Mouse (Mus musculus): ENCODE measurements around the gene Ssbp3. TPM values are rescaled to one million over a fixed set of nuclear protein-coding genes. Genes with fewer than 3 reads are reported as not detected.

Gene Ssbp3
- polyA plus RNA-seq, 1 experiment = 27.8 TPM

DNA sequence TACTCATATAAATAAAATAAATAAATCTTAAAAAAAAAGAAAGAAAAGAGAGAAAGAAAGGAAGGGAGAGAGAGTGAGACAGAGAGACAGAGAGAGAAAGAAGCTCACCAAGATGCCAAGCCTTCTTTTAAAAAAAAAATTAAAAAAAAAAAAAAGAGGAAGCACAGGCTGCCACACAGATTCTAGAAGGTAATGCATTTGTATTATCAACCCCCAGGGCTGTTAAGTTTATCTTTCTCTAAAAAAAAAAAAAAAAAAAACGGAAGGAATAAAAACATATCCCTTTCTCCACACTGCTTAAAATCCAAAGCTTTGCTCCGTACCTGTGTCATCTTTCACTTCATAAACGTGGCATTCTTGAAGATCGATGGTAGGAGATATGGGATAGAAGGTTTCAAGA, 151.1 kb downstream of the Ssbp3 start:
- 88% methylated on average over 4 of the region's 4 CpGs for WGBS
- Histone ChIP-seq H3K27ac (ENCODE audit: insufficient read depth, low read length) (no peak overlapping the region), H3K36me3 (ENCODE audit: control insufficient read depth, insufficient read depth, low read length) (peaks cover 28% of the 10 kb centered on the region), H3K4me1 (ENCODE audit: control insufficient read depth, insufficient read depth, insufficient read length) (0 out of 2 replicates have a peak, but pooled peaks cover 7% of the 10 kb centered on the region), H3K27me3 (ENCODE audit: control insufficient read depth, insufficient read depth, low read length) (no peaks in the 10 kb centered on the region), H3K4me3 (ENCODE audit: extremely low read depth, insufficient read depth, insufficient read length) (no peak overlapping the region)
- DNase-seq (ENCODE audit: low read depth in 1 of 2, low spot score in 2 of 2) = no peak
- TF ChIP-seq POLR2A (IDR thresholded peaks at IDR 0.05; ENCODE audit: low read depth, low read length) = no peak
- no peak for TF ChIP-seq CTCF (IDR thresholded peaks at IDR 0.05; ENCODE audit: extremely low read depth, insufficient read depth, insufficient read length, insufficient replicate concordance)

GRCm38 (mm10) chr4:107063214-107063613, 152.7 kb downstream of the Ssbp3 start:
- 94% methylated on average over 3 of the region's 3 CpGs for WGBS
- TF ChIP-seq CTCF (IDR thresholded peaks at IDR 0.05; ENCODE audit: extremely low read depth, insufficient read depth, insufficient read length, insufficient replicate concordance) = no peak
- no peak for TF ChIP-seq POLR2A (IDR thresholded peaks at IDR 0.05; ENCODE audit: low read depth, low read length)

GRCm38 (mm10) chr4:107064394-107065098, 154.0 kb downstream of the Ssbp3 start:
- DNase-seq (ENCODE audit: low read depth in 1 of 2, low spot score in 2 of 2) = no peak
- H3K27me3 ChIP-seq (ENCODE audit: control insufficient read depth, insufficient read depth, low read length) = no peaks in the 10 kb centered on the region
- TF ChIP-seq CTCF (IDR thresholded peaks at IDR 0.05; ENCODE audit: extremely low read depth, insufficient read depth, insufficient read length, insufficient replicate concordance) (no peak), POLR2A (IDR thresholded peaks at IDR 0.05; ENCODE audit: low read depth, low read length) (no peak)
- H3K36me3 ChIP-seq (ENCODE audit: control insufficient read depth, insufficient read depth, low read length) = peaks cover 17% of the 10 kb centered on the region
- H3K4me3 ChIP-seq (ENCODE audit: extremely low read depth, insufficient read depth, insufficient read length) = no peak overlapping the region
- no peak overlapping the region for H3K27ac ChIP-seq (ENCODE audit: insufficient read depth, low read length)
- WGBS = 71% methylated on average over 5 of the region's 5 CpGs
- H3K4me1 ChIP-seq (ENCODE audit: control insufficient read depth, insufficient read depth, insufficient read length) = 0 out of 2 replicates have a peak, but pooled peaks cover 7% of the 10 kb centered on the region

More at GRCm38 (mm10) chr4:107063214-107063613, 152.7 kb downstream of the Ssbp3 start:
- Histone ChIP-seq H3K27ac (ENCODE audit: insufficient read depth, low read length) (no peak overlapping the region), H3K4me1 (ENCODE audit: control insufficient read depth, insufficient read depth, insufficient read length) (0 out of 2 replicates have a peak, but pooled peaks cover 7% of the 10 kb centered on the region), H3K4me3 (ENCODE audit: extremely low read depth, insufficient read depth, insufficient read length) (no peak overlapping the region), H3K27me3 (ENCODE audit: control insufficient read depth, insufficient read depth, low read length) (no peaks in the 10 kb centered on the region), H3K36me3 (ENCODE audit: control insufficient read depth, insufficient read depth, low read length) (peaks cover 18% of the 10 kb centered on the region)
- no peak for DNase-seq (ENCODE audit: low read depth in 1 of 2, low spot score in 2 of 2)

GRCm38 (mm10) chr4:107066252-107067124, 156.0 kb downstream of the Ssbp3 start, which contains the start of the genes Mrpl37 and Cyb5rl:
Mrpl37 (minus strand) TSS chr4:107066868.
Cyb5rl (plus strand) TSS chr4:107066988.
- DNase-seq (ENCODE audit: low read depth in 1 of 2, low spot score in 2 of 2) = peak; percentile 92 to 95
- no peak within 1 kb of the TSS; the same call in 1 of the 2 replicates for H3K27ac ChIP-seq (ENCODE audit: insufficient read depth, low read length)
- peak; percentile 70 for TF ChIP-seq POLR2A (IDR thresholded peaks at IDR 0.05; ENCODE audit: low read depth, low read length)
- no peak for TF ChIP-seq CTCF (IDR thresholded peaks at IDR 0.05; ENCODE audit: extremely low read depth, insufficient read depth, insufficient read length, insufficient replicate concordance)
- H3K4me3 ChIP-seq (ENCODE audit: extremely low read depth, insufficient read depth, insufficient read length) = peak within 1 kb of the TSS; percentile 90
- H3K4me1 ChIP-seq (ENCODE audit: control insufficient read depth, insufficient read depth, insufficient read length) = 0 out of 2 replicates have a peak, but pooled peaks cover 7% of the 10 kb centered on the region
- H3K27me3 ChIP-seq (ENCODE audit: control insufficient read depth, insufficient read depth, low read length) = no peaks in the 10 kb centered on the region
- 2% methylated on average over 60 of the region's 60 CpGs for WGBS
- peaks cover 11% of the 10 kb centered on the region for H3K36me3 ChIP-seq (ENCODE audit: control insufficient read depth, insufficient read depth, low read length)

DNA sequence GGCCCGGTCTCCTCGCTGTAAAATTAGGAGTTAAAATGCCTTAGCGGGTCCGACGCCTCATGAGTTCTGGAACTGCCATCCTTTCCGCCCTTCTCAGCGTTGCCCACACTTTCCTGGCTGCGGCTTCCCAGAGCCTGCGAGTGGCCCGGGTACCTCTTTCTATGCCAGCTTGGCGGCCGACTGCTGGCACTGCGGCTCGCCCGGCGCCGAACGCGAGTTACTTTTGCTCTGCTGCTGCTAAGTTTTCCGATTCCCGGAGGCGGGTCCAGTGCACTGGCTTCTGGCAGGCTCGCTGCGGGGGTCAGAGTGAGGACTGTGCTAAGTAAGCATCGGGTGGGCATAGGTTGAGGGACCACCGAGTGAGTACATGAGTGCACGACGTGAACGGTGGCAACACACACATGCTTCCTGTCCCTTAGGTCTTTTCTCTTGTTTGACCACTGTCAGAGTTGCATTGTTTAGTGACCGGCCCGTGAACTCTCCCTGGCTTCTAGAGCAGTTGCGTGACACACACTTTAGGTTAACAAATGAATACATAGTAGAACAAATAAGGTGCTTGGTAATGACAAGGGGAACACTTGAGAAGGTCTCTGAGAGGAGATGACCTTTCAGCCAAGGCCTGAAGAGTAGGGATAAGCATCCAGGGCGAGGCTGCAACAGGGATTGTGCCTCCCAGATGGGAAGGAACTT, 156.8 kb downstream of the Ssbp3 start:
- peak overlapping the region; percentile 66 for H3K4me3 ChIP-seq (ENCODE audit: extremely low read depth, insufficient read depth, insufficient read length)
- H3K27ac ChIP-seq (ENCODE audit: insufficient read depth, low read length) = no peak overlapping the region; the same call in 1 of the 2 replicates
- no peak for TF ChIP-seq CTCF (IDR thresholded peaks at IDR 0.05; ENCODE audit: extremely low read depth, insufficient read depth, insufficient read length, insufficient replicate concordance)
- TF ChIP-seq POLR2A (IDR thresholded peaks at IDR 0.05; ENCODE audit: low read depth, low read length) = no peak
- DNase-seq (ENCODE audit: low read depth in 1 of 2, low spot score in 2 of 2) = no peak
- 5% methylated on average over 33 of the region's 33 CpGs for WGBS
- H3K27me3 ChIP-seq (ENCODE audit: control insufficient read depth, insufficient read depth, low read length) = no peaks in the 10 kb centered on the region
- 0 out of 2 replicates have a peak, but pooled peaks cover 7% of the 10 kb centered on the region for H3K4me1 ChIP-seq (ENCODE audit: control insufficient read depth, insufficient read depth, insufficient read length)
- peaks cover 7% of the 10 kb centered on the region for H3K36me3 ChIP-seq (ENCODE audit: control insufficient read depth, insufficient read depth, low read length)

GRCm38 (mm10) chr4:107072343-107072742, 161.8 kb downstream of the Ssbp3 start:
- Histone ChIP-seq H3K4me1 (ENCODE audit: control insufficient read depth, insufficient read depth, insufficient read length) (no peaks in the 10 kb centered on the region), H3K27me3 (ENCODE audit: control insufficient read depth, insufficient read depth, low read length) (no peaks in the 10 kb centered on the region), H3K4me3 (ENCODE audit: extremely low read depth, insufficient read depth, insufficient read length) (no peak overlapping the region), H3K36me3 (ENCODE audit: control insufficient read depth, insufficient read depth, low read length) (no peaks in the 10 kb centered on the region), H3K27ac (ENCODE audit: insufficient read depth, low read length) (no peak overlapping the region)
- no peak for DNase-seq (ENCODE audit: low read depth in 1 of 2, low spot score in 2 of 2)
- TF ChIP-seq POLR2A (IDR thresholded peaks at IDR 0.05; ENCODE audit: low read depth, low read length) (no peak), CTCF (IDR thresholded peaks at IDR 0.05; ENCODE audit: extremely low read depth, insufficient read depth, insufficient read length, insufficient replicate concordance) (no peak)
- 90% methylated on average over 9 of the region's 9 CpGs for WGBS

Measured in spleen, adult 2 months (tissue).